Mouse (Mus musculus): ENCODE data around the gene Gtsf2. TPM values are rescaled to one million over a fixed set of nuclear protein-coding genes. Genes with fewer than 3 reads are reported as not detected.

The Gtsf2 gene
- polyA plus RNA-seq (2012; rRNA removed) = not detected in 2 replicates
- polyA plus RNA-seq (2014; fragmentation: Nextera tagmentation; extraction: Ambion mirVana) = not detected in 2 replicates

DNA sequence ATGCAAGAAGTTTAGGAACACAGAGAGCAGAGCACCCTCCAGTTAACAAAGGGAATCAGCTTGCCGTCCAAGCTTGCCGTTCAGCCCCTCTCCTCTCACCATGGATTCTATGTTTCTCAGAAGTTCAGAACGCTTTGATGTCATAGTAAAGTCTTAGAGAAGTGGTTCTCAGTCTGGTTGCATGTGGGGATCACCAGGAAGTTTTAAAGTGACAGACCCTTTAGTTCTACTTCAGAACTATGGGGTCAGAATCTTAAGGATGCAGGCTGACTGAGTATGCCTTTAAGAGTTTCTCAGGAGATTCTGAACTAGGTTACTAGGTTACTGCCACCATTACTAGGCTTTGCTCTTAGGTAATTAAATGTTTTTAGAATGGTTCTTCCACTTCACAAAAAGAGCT lies at the start of gene Gtsf2:
Gene Gtsf2, minus strand, starts transcription at position 101 of the 400 bp plus-strand sequence.
- Histone ChIP-seq H3K27ac (replicated peaks; ENCODE audit: low read depth, low read length) (no peak within 1 kb of the TSS), H3K9me3 (ENCODE audit: control insufficient read depth, low read length) (no peaks in the 10 kb centered on the region), H3K4me2 (replicated peaks; ENCODE audit: low read depth, low read length, severe bottlenecking) (no peak within 1 kb of the TSS), H3K4me1 (ENCODE audit: control insufficient read depth, insufficient read depth, low read length) (no peaks in the 10 kb centered on the region), H3K9ac (ENCODE audit: low read depth, low read length, severe bottlenecking) (no peak within 1 kb of the TSS), H3K36me3 (ENCODE audit: control insufficient read depth, insufficient read depth, low read length) (no peaks in the 10 kb centered on the region), H3K4me3 (replicated peaks; ENCODE audit: low read length) (no peak within 1 kb of the TSS), H3K27me3 (ENCODE audit: control insufficient read depth, insufficient read depth, low read length) (no peaks in the 10 kb centered on the region)
- ATAC-seq (ENCODE audit: low FRiP score, low read depth) (no peak), DNase-seq (ENCODE audit: low spot score) (no peak)
- no peak for TF ChIP-seq POLR2A (IDR thresholded peaks at IDR 0.05; ENCODE audit: borderline replicate concordance, extremely low read depth, insufficient read depth, insufficient read length)
- WGBS = 28% methylated on average over 3 of the region's 3 CpGs

GRCm38 (mm10) chr15:103496204-103497140 lies 48.2 kb upstream of the Gtsf2 start:
- H3K4me3 ChIP-seq (replicated peaks; ENCODE audit: low read length) = no peak overlapping the region
- H3K4me1 ChIP-seq (ENCODE audit: control insufficient read depth, insufficient read depth, low read length) = peaks cover 4% of the 10 kb centered on the region; the same call in 1 of the 2 replicates
- H3K4me2 ChIP-seq (replicated peaks; ENCODE audit: low read depth, low read length, severe bottlenecking) = no peak overlapping the region
- no peaks in the 10 kb centered on the region for H3K9me3 ChIP-seq (ENCODE audit: control insufficient read depth, low read length)
- DNase-seq (ENCODE audit: low spot score) = no peak
- no peak for TF ChIP-seq POLR2A (IDR thresholded peaks at IDR 0.05; ENCODE audit: borderline replicate concordance, extremely low read depth, insufficient read depth, insufficient read length)
- no peak overlapping the region for H3K9ac ChIP-seq (ENCODE audit: low read depth, low read length, severe bottlenecking)
- WGBS = 65% methylated on average over 10 of the region's 10 CpGs
- H3K27me3 ChIP-seq (ENCODE audit: control insufficient read depth, insufficient read depth, low read length) = no peaks in the 10 kb centered on the region
- no peak overlapping the region for H3K27ac ChIP-seq (replicated peaks; ENCODE audit: low read depth, low read length)
- no peaks in the 10 kb centered on the region for H3K36me3 ChIP-seq (ENCODE audit: control insufficient read depth, insufficient read depth, low read length)
- no peak for ATAC-seq (ENCODE audit: low FRiP score, low read depth)

GRCm38 (mm10) chr15:103488336-103488735 lies 40.1 kb upstream of the Gtsf2 start:
- no peak overlapping the region for H3K27ac ChIP-seq (replicated peaks; ENCODE audit: low read depth, low read length)
- no peaks in the 10 kb centered on the region for H3K27me3 ChIP-seq (ENCODE audit: control insufficient read depth, insufficient read depth, low read length)
- no peaks in the 10 kb centered on the region for H3K9me3 ChIP-seq (ENCODE audit: control insufficient read depth, low read length)
- no peak overlapping the region for H3K9ac ChIP-seq (ENCODE audit: low read depth, low read length, severe bottlenecking)
- no peak for TF ChIP-seq POLR2A (IDR thresholded peaks at IDR 0.05; ENCODE audit: borderline replicate concordance, extremely low read depth, insufficient read depth, insufficient read length)
- ATAC-seq (ENCODE audit: low FRiP score, low read depth) (no peak), DNase-seq (ENCODE audit: low spot score) (no peak)
- H3K4me3 ChIP-seq (replicated peaks; ENCODE audit: low read length) = no peak overlapping the region
- 60% methylated on average over 4 of the region's 4 CpGs for WGBS
- no peaks in the 10 kb centered on the region for H3K36me3 ChIP-seq (ENCODE audit: control insufficient read depth, insufficient read depth, low read length)
- H3K4me1 ChIP-seq (ENCODE audit: control insufficient read depth, insufficient read depth, low read length) = peaks cover 5% of the 10 kb centered on the region; the same call in 1 of the 2 replicates
- H3K4me2 ChIP-seq (replicated peaks; ENCODE audit: low read depth, low read length, severe bottlenecking) = no peak overlapping the region

GRCm38 (mm10) chr15:103486658-103487057 lies 38.4 kb upstream of the Gtsf2 start:
- no peaks in the 10 kb centered on the region for H3K36me3 ChIP-seq (ENCODE audit: control insufficient read depth, insufficient read depth, low read length)
- H3K4me2 ChIP-seq (replicated peaks; ENCODE audit: low read depth, low read length, severe bottlenecking) = no peak overlapping the region
- no peak overlapping the region for H3K4me3 ChIP-seq (replicated peaks; ENCODE audit: low read length)
- H3K9me3 ChIP-seq (ENCODE audit: control insufficient read depth, low read length) = no peaks in the 10 kb centered on the region
- DNase-seq (ENCODE audit: low spot score) (no peak), ATAC-seq (ENCODE audit: low FRiP score, low read depth) (no peak)
- no peak for TF ChIP-seq POLR2A (IDR thresholded peaks at IDR 0.05; ENCODE audit: borderline replicate concordance, extremely low read depth, insufficient read depth, insufficient read length)
- no peak overlapping the region for H3K27ac ChIP-seq (replicated peaks; ENCODE audit: low read depth, low read length)
- H3K9ac ChIP-seq (ENCODE audit: low read depth, low read length, severe bottlenecking) = no peak overlapping the region
- H3K4me1 ChIP-seq (ENCODE audit: control insufficient read depth, insufficient read depth, low read length) = peaks cover 5% of the 10 kb centered on the region; the same call in 1 of the 2 replicates
- H3K27me3 ChIP-seq (ENCODE audit: control insufficient read depth, insufficient read depth, low read length) = no peaks in the 10 kb centered on the region
- WGBS = 36% methylated on average over 1 of the region's 1 CpGs

GRCm38 (mm10) chr15:103485106-103485505 lies 36.8 kb upstream of the Gtsf2 start:
- no peaks in the 10 kb centered on the region for H3K36me3 ChIP-seq (ENCODE audit: control insufficient read depth, insufficient read depth, low read length)
- DNase-seq (ENCODE audit: low spot score) (no peak), ATAC-seq (ENCODE audit: low FRiP score, low read depth) (no peak)
- H3K4me2 ChIP-seq (replicated peaks; ENCODE audit: low read depth, low read length, severe bottlenecking) = no peak overlapping the region
- no peak for TF ChIP-seq POLR2A (IDR thresholded peaks at IDR 0.05; ENCODE audit: borderline replicate concordance, extremely low read depth, insufficient read depth, insufficient read length)
- H3K27ac ChIP-seq (replicated peaks; ENCODE audit: low read depth, low read length) = no peak overlapping the region
- H3K9ac ChIP-seq (ENCODE audit: low read depth, low read length, severe bottlenecking) = no peak overlapping the region
- no peaks in the 10 kb centered on the region for H3K9me3 ChIP-seq (ENCODE audit: control insufficient read depth, low read length)
- H3K4me3 ChIP-seq (replicated peaks; ENCODE audit: low read length) = no peak overlapping the region
- H3K27me3 ChIP-seq (ENCODE audit: control insufficient read depth, insufficient read depth, low read length) = no peaks in the 10 kb centered on the region
- WGBS = 39% methylated on average over 3 of the region's 3 CpGs
- H3K4me1 ChIP-seq (ENCODE audit: control insufficient read depth, insufficient read depth, low read length) = peaks cover 5% of the 10 kb centered on the region; the same call in 1 of the 2 replicates
